ENCODE assay signal across 26 mouse cellular contexts in the genomic region with DNA sequence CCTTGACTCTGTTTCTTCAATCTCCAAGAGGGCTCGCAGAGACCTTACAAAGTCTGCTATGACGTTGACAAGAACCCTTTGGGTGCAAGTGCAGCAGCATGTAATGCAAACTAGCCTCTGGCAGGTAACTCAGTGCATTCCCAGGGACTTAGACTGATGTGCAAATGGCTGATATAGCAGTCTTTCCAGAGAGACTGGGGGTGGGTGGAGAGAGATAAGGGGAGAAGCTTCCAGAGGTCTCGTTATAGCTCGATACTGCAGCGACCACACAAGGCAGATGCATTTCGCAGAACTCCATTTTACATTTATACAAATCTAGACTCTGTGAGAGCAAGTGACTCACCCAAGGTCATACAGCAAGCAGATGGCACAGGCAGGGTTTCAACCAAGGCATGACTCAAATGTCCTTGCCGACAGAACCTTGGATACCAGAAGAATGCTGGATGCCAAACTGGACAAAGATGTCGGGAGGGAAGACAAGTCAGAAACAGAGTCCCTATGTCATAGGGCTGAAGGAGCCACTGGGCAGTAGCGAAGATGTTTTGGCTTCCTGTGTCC. TPM values are rescaled to one million over a fixed set of nuclear protein-coding genes. Genes with fewer than 3 reads are reported as not detected.
DNase-seq lines count a peak whose midpoint lies in the region; ATAC-seq and TF ChIP-seq lines count a peak whose summit lies in the region.
"Had no signal": no experiment of that assay in that cellular context is flagged by ENCODE, and none has a peak within 500 bp of the region (broad histone marks: within the 10 kb centered on the region; RNA-seq: fewer than 3 reads in every experiment).

No protein-coding gene starts in this region.

- H3K36me3 ChIP-seq in midbrain, embryonic 11.5 days (ENCODE audit: control insufficient read depth, insufficient read depth, low read length): no peaks in the 10 kb centered on the region
- no peaks in the 10 kb centered on the region for H3K36me3 ChIP-seq in midbrain, postnatal 0 days (ENCODE audit: insufficient read depth, low read length)
- H3K36me3 ChIP-seq: embryonic facial prominence, embryonic 10.5 days; embryonic facial prominence, embryonic 15.5 days; G1E; heart, embryonic 15.5 days; kidney, embryonic 15.5 days had no signal

- peak; percentile 47 for DNase-seq in midbrain, embryonic 11.5 days (ENCODE audit: low spot score, missing footprints)
- DNase-seq in midbrain, postnatal 0 days (ENCODE audit: low spot score): no peak
- peak; percentile 74 for DNase-seq in NIH3T3 (ENCODE audit: low read depth)
- DNase-seq in adrenal gland, postnatal 36 days: peak; percentile 65 to 69
- no peak for DNase-seq in retina, embryonic 14.5 days (ENCODE audit: low spot score)
- DNase-seq in layer of hippocampus, adult 2 months (ENCODE audit: low spot score in 2 of 2): no peak
- no peak for DNase-seq in thymus, postnatal 0 days (ENCODE audit: low spot score)
- DNase-seq: cerebellum, adult 8-10 months; cerebellum, postnatal 25 days; gastrocnemius, postnatal 14 days; kidney, adult 18-20 months; kidney, postnatal 25 days; left cerebral cortex, postnatal 4 days; lung, embryonic 14.5 days; lung, postnatal 14 days; midbrain, embryonic 14.5 days; thymus, postnatal 14 days had no signal

- no peak overlapping the region for H3K4me3 ChIP-seq in midbrain, embryonic 11.5 days (ENCODE audit: low read depth, low read length)
- H3K4me3 ChIP-seq in midbrain, postnatal 0 days (ENCODE audit: low read depth, low read length): no peak overlapping the region
- H3K4me3 ChIP-seq in layer of hippocampus, adult 2 months: no peak overlapping the region
- H3K4me3 ChIP-seq: embryonic facial prominence, embryonic 10.5 days; embryonic facial prominence, embryonic 15.5 days; forebrain, embryonic 13.5 days; heart, embryonic 15.5 days; kidney, embryonic 15.5 days; megakaryocyte, embryonic 14.5 days had no signal

- no peak overlapping the region for H3K27ac ChIP-seq in midbrain, embryonic 11.5 days (ENCODE audit: low read depth, low read length)
- H3K27ac ChIP-seq in midbrain, postnatal 0 days (ENCODE audit: low read depth, low read length): no peak overlapping the region
- H3K27ac ChIP-seq in layer of hippocampus, adult 2 months: no peak overlapping the region
- H3K27ac ChIP-seq: embryonic facial prominence, embryonic 10.5 days; embryonic facial prominence, embryonic 15.5 days; forebrain, embryonic 13.5 days; heart, embryonic 15.5 days; kidney, embryonic 15.5 days had no signal

- H3K4me1 ChIP-seq in midbrain, embryonic 11.5 days (ENCODE audit: control insufficient read depth, insufficient read depth, low read length): no peaks in the 10 kb centered on the region
- no peaks in the 10 kb centered on the region for H3K4me1 ChIP-seq in midbrain, postnatal 0 days (ENCODE audit: insufficient read depth, low read length)
- H3K4me1 ChIP-seq: embryonic facial prominence, embryonic 10.5 days; embryonic facial prominence, embryonic 15.5 days; forebrain, embryonic 13.5 days; heart, embryonic 15.5 days had no signal

- no peak overlapping the region for H3K9ac ChIP-seq in midbrain, embryonic 11.5 days (ENCODE audit: low read length)
- no peak overlapping the region for H3K9ac ChIP-seq in midbrain, postnatal 0 days (replicated peaks; ENCODE audit: low read length, poor library complexity, severe bottlenecking)
- H3K9ac ChIP-seq: embryonic facial prominence, embryonic 15.5 days; forebrain, embryonic 13.5 days; heart, embryonic 15.5 days; kidney, embryonic 15.5 days; lung, embryonic 14.5 days had no signal

- ATAC-seq in midbrain, embryonic 11.5 days (ENCODE audit: low FRiP score): no peak
- ATAC-seq in midbrain, postnatal 0 days (ENCODE audit: low FRiP score): no peak
- peak; percentile 44 for ATAC-seq in megakaryocyte progenitor cell, adult 5-6 weeks (replicated peaks; ENCODE audit: poor library complexity)
- ATAC-seq: forebrain, embryonic 13.5 days; hindbrain, embryonic 16.5 days had no signal

- no peak overlapping the region for H3K4me2 ChIP-seq in midbrain, embryonic 11.5 days
- H3K4me2 ChIP-seq in midbrain, postnatal 0 days (ENCODE audit: low read depth, low read length, poor library complexity, severe bottlenecking): no peak overlapping the region
- H3K4me2 ChIP-seq: embryonic facial prominence, embryonic 15.5 days; forebrain, embryonic 13.5 days; heart, embryonic 15.5 days; kidney, embryonic 15.5 days; lung, embryonic 14.5 days had no signal

- no peaks in the 10 kb centered on the region for H3K9me3 ChIP-seq in midbrain, embryonic 11.5 days (ENCODE audit: control insufficient read depth, low read length)
- no peaks in the 10 kb centered on the region for H3K9me3 ChIP-seq in midbrain, postnatal 0 days (ENCODE audit: low read length)
- H3K9me3 ChIP-seq: embryonic facial prominence, embryonic 10.5 days; embryonic facial prominence, embryonic 15.5 days; forebrain, embryonic 13.5 days; G1E; heart, embryonic 15.5 days; kidney, embryonic 15.5 days had no signal

- TF ChIP-seq CTCF in midbrain, postnatal 0 days (IDR thresholded peaks at IDR 0.05): no peak
- no peak for TF ChIP-seq CTCF in layer of hippocampus, adult 2 months (conservative IDR thresholded peaks at IDR 0.05)

- no peaks in the 10 kb centered on the region for H3K27me3 ChIP-seq in midbrain, embryonic 11.5 days (ENCODE audit: control insufficient read depth, insufficient read depth, low read length)
- H3K27me3 ChIP-seq in midbrain, postnatal 0 days (ENCODE audit: insufficient read depth, low read length): no peaks in the 10 kb centered on the region
- H3K27me3 ChIP-seq: embryonic facial prominence, embryonic 15.5 days; forebrain, embryonic 13.5 days; heart, embryonic 15.5 days; kidney, embryonic 15.5 days; megakaryocyte, embryonic 14.5 days had no signal

- WGBS in midbrain, embryonic 11.5 days: 89% methylated on average over 9 of the region's 9 CpGs
- WGBS in midbrain, postnatal 0 days: 88% methylated on average over 9 of the region's 9 CpGs

RNA-seq across cellular contexts. Expression of a gene that starts 16.4 kb away (rescaled TPM):
- 1.7 and 2.1 TPM in 2 replicates for polyA plus RNA-seq in midbrain, embryonic 11.5 days (2014; fragmentation: Nextera tagmentation; extraction: Ambion mirVana)
- 8.8 and 10.8 TPM in 2 replicates for total RNA-seq in midbrain, postnatal 0 days (2014; rRNA removed)
- 5.9 and 7.9 TPM in 2 replicates for polyA plus RNA-seq in midbrain, postnatal 0 days (2015; fragmentation: Nextera tagmentation; extraction: Ambion mirVana)
- total RNA-seq in adrenal gland, postnatal 36 days (2021): 100 to 1,000 TPM; 116 to 118 TPM
- total RNA-seq in megakaryocyte progenitor cell, adult 5-6 weeks (2015): 3.4 and 3.5 TPM in 2 replicates
- total RNA-seq in megakaryocyte progenitor cell, adult 5-6 weeks (2017): 2.9 and 4.1 TPM in 2 replicates
- total RNA-seq in layer of hippocampus, adult 2 months (2021): 100 to 1,000 TPM in 1 of 2 experiments, 10 to 100 TPM in 1; 99.6 to 108 TPM
- polyA plus RNA-seq in thymus, postnatal 0 days (2015; fragmentation: Nextera tagmentation; extraction: Ambion mirVana): 6.6 and 7.0 TPM in 2 replicates

Comparison
In these comparisons a context has a peak if more than half of its experiments do, and no peak if none do; other contexts are left out.
1. DNase-seq: peak in midbrain, embryonic 11.5 days (single experiment), NIH3T3 (single experiment) and adrenal gland, postnatal 36 days (2 of 2); none in midbrain, postnatal 0 days (single experiment), retina, embryonic 14.5 days (single experiment), layer of hippocampus, adult 2 months (0 of 2) and thymus, postnatal 0 days (single experiment).